In genomic region chr17:74406487-74406886, GRCm38 (mm10) we compare ENCODE assay signal across 22 mouse cellular contexts.
"Had no signal": no experiment of that assay in that cellular context is flagged by ENCODE, and none has a peak within 500 bp of the region (broad histone marks: within the 10 kb centered on the region; RNA-seq: fewer than 3 reads in every experiment).

No protein-coding gene starts in this region.

- H3K4me3 ChIP-seq: heart, embryonic 13.5 days; heart, embryonic 15.5 days; hindbrain, embryonic 13.5 days; hindbrain, embryonic 15.5 days; layer of hippocampus, adult 2 months; left cerebral cortex, adult 2 months; limb, embryonic 13.5 days; limb, embryonic 15.5 days; liver, embryonic 12.5 days had no signal

- H3K4me1 ChIP-seq: heart, embryonic 13.5 days; hindbrain, embryonic 13.5 days; hindbrain, embryonic 15.5 days; limb, embryonic 13.5 days; limb, embryonic 15.5 days; liver, embryonic 12.5 days had no signal

- DNase-seq: gastrocnemius, postnatal 14 days; gastrocnemius, postnatal 36 days; heart, adult 18-20 months; heart, postnatal 14 days; heart, postnatal 36 days; kidney, adult 18-20 months; kidney, adult 8-10 months; kidney, postnatal 10 days; kidney, postnatal 25 days; kidney, postnatal 4 days had no signal

- H3K9ac ChIP-seq: heart, embryonic 13.5 days; heart, embryonic 15.5 days; hindbrain, embryonic 13.5 days; hindbrain, embryonic 15.5 days; limb, embryonic 13.5 days; limb, embryonic 15.5 days; liver, embryonic 12.5 days; liver, embryonic 14.5 days had no signal

- H3K4me2 ChIP-seq: heart, embryonic 11.5 days; heart, embryonic 13.5 days; heart, embryonic 15.5 days; hindbrain, embryonic 13.5 days; hindbrain, embryonic 15.5 days; limb, embryonic 13.5 days; limb, embryonic 15.5 days; liver, embryonic 12.5 days had no signal

- H3K9me3 ChIP-seq: heart, embryonic 13.5 days; heart, embryonic 15.5 days; hindbrain, embryonic 13.5 days; hindbrain, embryonic 15.5 days; limb, embryonic 13.5 days; limb, embryonic 15.5 days; liver, embryonic 12.5 days had no signal

- H3K27ac ChIP-seq: heart, embryonic 13.5 days; heart, embryonic 15.5 days; hindbrain, embryonic 13.5 days; hindbrain, embryonic 15.5 days; hindbrain, postnatal 0 days; layer of hippocampus, adult 2 months; left cerebral cortex, adult 2 months; limb, embryonic 13.5 days; limb, embryonic 15.5 days; liver, embryonic 12.5 days; liver, embryonic 14.5 days had no signal

- H3K27me3 ChIP-seq: heart, embryonic 13.5 days; heart, embryonic 15.5 days; hindbrain, embryonic 13.5 days; hindbrain, embryonic 15.5 days; limb, embryonic 13.5 days; limb, embryonic 15.5 days; liver, embryonic 12.5 days had no signal
